Mouse (Mus musculus) midbrain, postnatal 0 days (tissue): Measurements from ENCODE around the gene Ccdc27. TPM values are rescaled to one million over a fixed set of nuclear protein-coding genes. Genes with fewer than 3 reads are reported as not detected.

ENCODE experiments used
- ATAC-seq: fragments of 200-750 bp; cut with Nextera tagmentation; 2 replicates; pipeline ENCODE4 v1.8.0; 2017; ENCODE audit warnings: moderate number of reproducible peaks, mild to moderate bottlenecking, moderate TSS enrichment, moderate library complexity; ENCODE audit not compliant: low FRiP score
- DNase-seq: peaks from one replicate; pipeline ENCODE4 v3.0.0-alpha.2; 2015; ENCODE audit warnings: low spot score
- H3K27ac ChIP-seq: fragments of 300-500 bp; sonication (generic); 2 replicates; pipeline ENCODE4 v1.5.1; 2014; ENCODE audit warnings: low read depth, mild to moderate bottlenecking, low read length, mixed read lengths
- H3K27me3 ChIP-seq: fragments of 300-500 bp; sonication (generic); 2 replicates; pipeline ENCODE4 v1.6.1; 2014; ENCODE audit warnings: low read length, control low read depth, mixed read lengths; ENCODE audit not compliant: insufficient read depth
- H3K36me3 ChIP-seq: fragments of 300-500 bp; sonication (generic); 2 replicates; pipeline ENCODE4 v1.6.1; 2014; ENCODE audit warnings: low read length, control low read depth, mixed read lengths; ENCODE audit not compliant: insufficient read depth
- H3K4me1 ChIP-seq: fragments of 300-500 bp; sonication (generic); 2 replicates; pipeline ENCODE4 v1.6.1; 2014; ENCODE audit warnings: mild to moderate bottlenecking, control low read depth, antibody characterized with exemption, low read length, mixed read lengths; ENCODE audit not compliant: insufficient read depth
- H3K4me2 ChIP-seq: fragments of 300-500 bp; sonication (generic); 2 replicates; pipeline ENCODE4 v1.6.1; 2014; ENCODE audit warnings: low read depth, mild to moderate bottlenecking, low read length, mixed read lengths; ENCODE audit not compliant: poor library complexity, severe bottlenecking
- H3K4me3 ChIP-seq: fragments of 300-500 bp; sonication (generic); 2 replicates; pipeline ENCODE4 v1.5.1; 2014; ENCODE audit warnings: low read depth, mild to moderate bottlenecking, low read length, moderate library complexity
- H3K9ac ChIP-seq: fragments of 300-500 bp; sonication (generic); replicated peaks from 2 replicates; pipeline ENCODE4 v1.6.1; 2014; ENCODE audit warnings: mild to moderate bottlenecking, low read length, moderate library complexity, mixed read lengths; ENCODE audit not compliant: poor library complexity, severe bottlenecking
- H3K9me3 ChIP-seq: fragments of 300-500 bp; sonication (generic); 2 replicates; pipeline ENCODE4 v1.6.1; 2016; ENCODE audit warnings: low read length, control low read depth
- CTCF ChIP-seq: IDR thresholded peaks from 2 replicates; pipeline ENCODE4 v1.5.1; 2016; ENCODE audit warnings: antibody characterized with exemption, mild to moderate bottlenecking
- WGBS: fragments of 180-500 bp; shearing (Covaris S2); extraction: QIAGEN DNeasy Blood & Tissue Kit; methylation state at CpG from one replicate; pipeline ENCODE4 v1.1.7; 2014; 5-methylcytosine and 5-hydroxymethylcytosine counted together
- polyA plus RNA-seq: library from polyadenylated mRNA; unstranded; fragments of >200 nt; fragmentation: Nextera tagmentation; extraction: Ambion mirVana; gene quantifications from 2 replicates; pipeline ENCODE4 v1.2.1, GENCODE M21; 2015
- total RNA-seq: library from RNA; depleted of rRNA; stranded (reverse); fragments of >200 nt; gene quantifications from 2 replicates; pipeline ENCODE4 v1.2.3, GENCODE M21; 2014

Ccdc27 gene
- total and polyA plus RNA-seq, 2 experiments from 2014 or later = not detected

DNA sequence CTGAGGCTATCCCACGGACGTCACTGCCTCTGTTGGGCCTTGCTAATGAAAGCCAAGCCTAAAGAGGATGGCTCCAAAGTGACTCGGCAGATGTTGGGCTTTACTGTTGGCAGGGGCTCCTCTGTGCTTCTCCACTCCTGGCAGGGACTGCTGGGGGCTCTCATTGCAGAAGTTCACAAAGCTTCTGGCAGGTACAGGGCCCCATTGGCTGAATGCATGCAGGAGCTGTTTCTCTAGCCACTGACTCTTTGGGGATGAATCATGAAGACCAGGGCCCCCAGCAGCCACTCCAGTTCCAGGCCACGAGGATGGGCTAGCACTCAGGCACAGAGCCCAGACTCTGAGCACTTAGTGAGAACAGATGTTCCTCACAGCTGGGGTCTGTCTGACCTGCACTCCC, 15.2 kb upstream of the Ccdc27 start:
- WGBS = 68% methylated on average over 4 of the region's 4 CpGs
- H3K4me2 ChIP-seq = no peak overlapping the region
- no peak overlapping the region for H3K4me3 ChIP-seq
- H3K4me1 ChIP-seq = no peaks in the 10 kb centered on the region
- no peak overlapping the region for H3K27ac ChIP-seq
- no peak for DNase-seq
- H3K36me3 ChIP-seq = no peaks in the 10 kb centered on the region
- H3K9ac ChIP-seq = no peak overlapping the region
- no peaks in the 10 kb centered on the region for H3K9me3 ChIP-seq
- ATAC-seq = no peak
- no peak for TF ChIP-seq CTCF
- H3K27me3 ChIP-seq = no peaks in the 10 kb centered on the region

DNA sequence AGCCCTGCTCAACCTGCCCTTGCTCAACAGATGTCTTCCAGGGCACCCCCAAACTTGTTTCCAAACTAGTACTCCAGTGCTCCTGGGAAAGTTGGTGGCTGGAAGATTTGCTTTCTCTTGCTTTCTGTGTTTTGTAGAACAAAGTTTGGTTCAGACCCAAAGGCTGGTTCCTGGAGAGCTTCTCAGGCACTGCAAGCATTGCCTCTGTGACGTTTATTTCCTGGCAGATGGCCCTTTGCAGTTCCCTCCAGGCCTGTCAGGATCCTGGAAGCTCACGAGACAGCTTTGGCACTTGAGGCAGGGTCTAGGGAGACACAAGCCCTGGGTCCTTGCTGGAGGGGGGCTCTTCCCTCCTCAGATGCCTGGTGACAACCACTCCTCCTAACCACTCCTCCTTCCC, 14.2 kb upstream of the Ccdc27 start:
- Histone ChIP-seq H3K27me3 (no peaks in the 10 kb centered on the region), H3K9ac (no peak overlapping the region), H3K9me3 (no peaks in the 10 kb centered on the region), H3K4me2 (no peak overlapping the region), H3K4me1 (no peaks in the 10 kb centered on the region), H3K36me3 (no peaks in the 10 kb centered on the region), H3K27ac (no peak overlapping the region), H3K4me3 (no peak overlapping the region)
- peak; percentile 15 for DNase-seq
- WGBS = 63% methylated on average over 2 of the region's 2 CpGs
- ATAC-seq = no peak
- TF ChIP-seq CTCF = no peak

DNA sequence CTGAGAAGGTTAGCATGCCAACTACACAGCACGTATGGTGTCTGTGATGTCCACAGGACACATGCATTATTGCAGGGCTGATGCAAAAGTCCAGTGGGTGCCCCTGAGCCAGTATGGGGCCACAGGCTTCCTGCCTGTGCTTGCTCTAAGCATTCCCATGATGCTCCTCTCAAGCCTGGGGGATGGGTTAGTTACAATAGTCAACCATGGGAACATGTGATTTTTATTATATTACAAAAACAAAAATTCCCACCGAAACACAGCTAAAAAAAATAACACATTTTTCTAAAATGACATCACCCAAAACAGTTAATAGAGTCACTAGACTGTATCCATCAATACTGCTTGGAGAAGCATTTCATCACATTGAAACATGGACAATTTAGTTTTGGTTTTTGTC, 13.6 kb upstream of the Ccdc27 start:
- no peak for ATAC-seq
- no peak overlapping the region for H3K9ac ChIP-seq
- no peak for TF ChIP-seq CTCF
- H3K27me3 ChIP-seq = no peaks in the 10 kb centered on the region
- H3K36me3 ChIP-seq = no peaks in the 10 kb centered on the region
- H3K4me1 ChIP-seq = no peaks in the 10 kb centered on the region
- no peak overlapping the region for H3K27ac ChIP-seq
- 66% methylated on average over 2 of the region's 2 CpGs for WGBS
- no peak overlapping the region for H3K4me2 ChIP-seq
- no peak for DNase-seq
- no peaks in the 10 kb centered on the region for H3K9me3 ChIP-seq
- H3K4me3 ChIP-seq = no peak overlapping the region

DNA sequence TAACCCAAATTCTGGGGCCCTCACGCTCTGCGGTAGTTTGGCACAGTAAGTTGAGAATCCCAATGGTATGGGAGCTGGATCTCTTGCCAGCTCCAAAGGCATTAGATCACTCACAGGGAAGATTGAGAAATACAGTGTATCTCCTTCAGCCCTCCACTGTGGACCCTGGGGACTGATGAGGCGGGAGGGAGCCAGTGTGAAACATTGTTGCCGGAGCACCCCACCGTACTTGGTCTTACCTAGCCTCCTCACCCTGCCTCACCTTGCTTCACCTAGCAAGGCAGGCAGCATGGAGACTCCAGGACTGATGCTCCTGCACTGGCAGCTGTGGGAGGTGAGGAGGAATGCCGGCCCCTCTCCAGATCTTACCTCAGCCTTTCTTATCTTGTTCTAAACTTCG, 13.0 kb upstream of the Ccdc27 start:
- no peak for TF ChIP-seq CTCF
- H3K4me3 ChIP-seq = no peak overlapping the region
- DNase-seq (no peak), ATAC-seq (no peak)
- no peak overlapping the region for H3K4me2 ChIP-seq
- H3K9me3 ChIP-seq = no peaks in the 10 kb centered on the region
- H3K27ac ChIP-seq = no peak overlapping the region
- H3K4me1 ChIP-seq = no peaks in the 10 kb centered on the region
- no peak overlapping the region for H3K9ac ChIP-seq
- no peaks in the 10 kb centered on the region for H3K36me3 ChIP-seq
- WGBS = 87% methylated on average over 7 of the region's 7 CpGs
- H3K27me3 ChIP-seq = no peaks in the 10 kb centered on the region

DNA sequence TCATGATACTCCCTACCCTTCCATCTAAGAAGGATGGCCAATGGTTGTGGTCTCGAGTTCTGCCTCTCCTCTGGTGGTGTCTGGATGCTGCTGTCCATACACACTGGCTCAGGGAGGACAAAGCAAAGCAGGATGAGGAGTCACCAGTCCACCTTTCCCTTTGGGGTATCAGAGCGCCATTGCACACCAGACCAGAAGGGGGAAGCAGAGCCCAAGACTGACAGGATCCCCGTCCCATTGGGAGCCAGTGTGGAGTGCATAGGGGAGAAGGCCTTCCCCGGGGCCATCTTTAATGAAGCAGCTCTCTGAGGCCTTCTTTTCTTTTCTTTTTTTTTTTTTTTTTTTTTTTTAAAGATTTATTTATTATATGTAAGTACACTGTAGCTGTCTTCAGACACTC, 10.6 kb upstream of the Ccdc27 start:
- 51% methylated on average over 4 of the region's 4 CpGs for WGBS
- TF ChIP-seq CTCF = 0 out of 2 replicates have a peak, but pooled peaks have one; percentile 13
- Histone ChIP-seq H3K4me1 (no peaks in the 10 kb centered on the region), H3K4me2 (no peak overlapping the region), H3K36me3 (no peaks in the 10 kb centered on the region), H3K27ac (no peak overlapping the region), H3K9ac (no peak overlapping the region), H3K27me3 (no peaks in the 10 kb centered on the region), H3K4me3 (no peak overlapping the region), H3K9me3 (no peaks in the 10 kb centered on the region)
- no peak for DNase-seq
- no peak for ATAC-seq

DNA sequence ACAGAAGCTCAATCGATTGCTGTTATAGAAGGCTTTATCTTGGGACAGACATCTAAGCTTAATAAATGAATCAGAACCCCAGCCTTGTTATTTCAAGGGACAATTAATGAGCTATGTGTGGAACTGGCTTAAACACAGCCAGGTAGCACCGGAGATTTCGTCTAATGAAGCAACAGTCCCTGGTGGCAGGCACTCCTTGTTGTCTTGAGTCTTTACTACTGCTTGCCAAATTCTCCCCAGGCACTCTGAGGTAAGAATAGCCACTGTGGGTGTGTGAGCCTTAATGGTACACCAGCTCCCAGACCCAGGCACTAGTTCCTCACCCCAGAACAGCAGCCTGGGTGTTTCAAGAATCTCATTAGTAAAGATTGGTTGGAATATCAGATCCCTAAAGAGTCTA, 8.9 kb upstream of the Ccdc27 start:
- Histone ChIP-seq H3K36me3 (no peaks in the 10 kb centered on the region), H3K4me2 (no peak overlapping the region), H3K9ac (no peak overlapping the region), H3K4me3 (no peak overlapping the region), H3K9me3 (no peaks in the 10 kb centered on the region), H3K4me1 (no peaks in the 10 kb centered on the region), H3K27me3 (no peaks in the 10 kb centered on the region), H3K27ac (no peak overlapping the region)
- 83% methylated on average over 3 of the region's 3 CpGs for WGBS
- DNase-seq (no peak), ATAC-seq (no peak)
- no peak for TF ChIP-seq CTCF
